Mouse (Mus musculus) spleen, adult 2 months (tissue): ENCODE results near the gene Wipf1. TPM values are rescaled to one million over a fixed set of nuclear protein-coding genes. Genes with fewer than 3 reads are reported as not detected.

Source experiments
- DNase-seq, 2 experiments: peaks; one replicate each; pipeline versions ENCODE4 v3.0.0 to v3.0.0-alpha.2; 2012 to 2021; ENCODE audit warnings: low spot score in 2 of 2, low read depth in 1 of 2
- H3K27ac ChIP-seq: fragments of 200-500 bp; 2 replicates; pipeline ENCODE4 v1.5.1; 2012; ENCODE audit warnings: low read length, inconsistent platforms; ENCODE audit not compliant: insufficient read depth
- H3K27me3 ChIP-seq: fragments of 200-500 bp; 2 replicates; pipeline ENCODE4 v1.6.1; 2012; ENCODE audit warnings: mild to moderate bottlenecking, moderate library complexity, low read length, inconsistent platforms; ENCODE audit not compliant: control insufficient read depth, insufficient read depth
- H3K36me3 ChIP-seq: fragments of 200-500 bp; 2 replicates; pipeline ENCODE4 v1.6.1; 2012; ENCODE audit warnings: mild to moderate bottlenecking, low read length, inconsistent platforms; ENCODE audit not compliant: control insufficient read depth, insufficient read depth
- H3K4me1 ChIP-seq: fragments of 200-500 bp; 2 replicates; pipeline ENCODE4 v1.6.1; 2011; ENCODE audit warnings: inconsistent platforms; ENCODE audit not compliant: control insufficient read depth, insufficient read depth, insufficient read length
- H3K4me3 ChIP-seq: fragments of 200-500 bp; 2 replicates; pipeline ENCODE4 v1.5.1; 2011; ENCODE audit warnings: mild to moderate bottlenecking, inconsistent platforms; ENCODE audit not compliant: insufficient read depth, insufficient read length; ENCODE audit errors: extremely low read depth
- CTCF ChIP-seq: fragments of 200-500 bp; IDR thresholded peaks from 2 replicates; pipeline ENCODE4 v1.5.1; 2011; ENCODE audit warnings: mild to moderate bottlenecking, inconsistent platforms; ENCODE audit not compliant: insufficient read depth, insufficient read length, insufficient replicate concordance; ENCODE audit errors: extremely low read depth
- POLR2A ChIP-seq: fragments of 200-500 bp; IDR thresholded peaks from 2 replicates; pipeline ENCODE4 v1.6.1; 2011; ENCODE audit warnings: low read depth, low read length, inconsistent platforms
- WGBS: fragments of 180-500 bp; shearing (Covaris S2); methylation state at CpG from one replicate; pipeline ENCODE4 v1.1.7; 2018; 5-methylcytosine and 5-hydroxymethylcytosine counted together
- polyA plus RNA-seq: library from polyadenylated mRNA; depleted of rRNA; stranded (reverse); fragments of >200 nt; gene quantifications from 2 replicates; pipeline ENCODE4 v1.2.3, GENCODE M21; 2012

Gene Wipf1
- polyA plus RNA-seq, 1 experiment: 58.7 TPM

DNA sequence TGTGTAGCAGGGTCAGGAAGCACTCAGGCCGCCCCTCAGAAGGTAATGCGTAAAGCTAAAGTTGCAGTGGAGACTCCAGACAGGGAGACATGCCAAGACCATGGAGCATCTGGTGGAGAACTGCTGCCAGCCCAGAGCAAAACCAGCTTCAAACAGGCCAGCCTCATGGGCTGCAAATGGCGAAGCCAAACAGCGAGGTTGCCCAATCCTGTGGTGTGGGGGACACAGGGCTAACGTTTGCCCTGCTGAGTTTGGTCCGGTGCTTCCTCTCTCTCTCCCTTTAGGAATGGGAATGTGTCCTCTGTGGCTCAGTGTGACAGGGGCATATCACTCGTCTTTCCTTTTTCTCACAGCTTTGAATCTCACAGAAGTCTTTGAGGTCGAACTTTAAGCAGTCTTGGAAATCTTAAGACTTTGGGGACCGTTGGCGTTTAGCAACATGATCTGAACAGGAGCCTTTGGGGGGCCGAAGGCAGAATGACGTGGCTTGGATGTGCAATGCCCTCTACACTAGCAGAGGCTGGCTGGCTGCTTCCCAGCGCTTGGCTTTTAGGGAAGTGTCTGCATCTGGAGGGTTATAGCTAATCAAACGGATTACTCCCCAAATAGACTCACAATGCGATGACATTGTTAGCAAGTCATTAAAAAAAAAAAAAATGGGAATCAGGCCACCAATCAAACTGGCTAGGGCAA is 6.7 kb upstream of the Wipf1 start:
- Histone ChIP-seq H3K4me1 (peaks cover 6% of the 10 kb centered on the region; the same call in 1 of the 2 replicates), H3K36me3 (no peaks in the 10 kb centered on the region), H3K27me3 (no peaks in the 10 kb centered on the region), H3K27ac (no peak overlapping the region), H3K4me3 (no peak overlapping the region)
- WGBS: 83% methylated on average over 15 of the region's 15 CpGs
- TF ChIP-seq POLR2A: no peak
- TF ChIP-seq CTCF: no peak
- no peak for DNase-seq

DNA sequence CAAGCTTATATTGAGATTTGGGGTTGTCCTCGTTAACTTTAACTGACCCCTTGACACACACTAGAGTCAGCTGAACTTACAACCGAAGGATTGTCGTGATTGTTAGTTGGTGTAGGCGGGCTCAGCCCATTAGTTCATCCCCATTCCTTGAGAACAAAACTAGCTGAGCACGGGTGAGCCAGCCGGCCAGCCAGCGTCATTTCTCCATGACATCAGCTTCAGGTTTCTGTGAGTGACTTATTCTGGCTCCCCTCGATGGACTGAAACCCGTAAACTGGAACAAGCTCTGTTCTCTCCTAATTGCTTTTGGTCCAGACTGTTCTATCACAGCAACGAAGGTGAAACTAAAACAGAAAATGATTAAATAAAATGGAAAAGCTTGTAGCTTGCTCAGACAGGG is 5.2 kb upstream of the Wipf1 start:
- Histone ChIP-seq H3K4me1 (0 out of 2 replicates have a peak, but pooled peaks cover 2% of the 10 kb centered on the region), H3K36me3 (no peaks in the 10 kb centered on the region), H3K27me3 (peaks cover under 1% of the 10 kb centered on the region), H3K27ac (no peak overlapping the region), H3K4me3 (no peak overlapping the region)
- DNase-seq: no peak
- TF ChIP-seq CTCF (no peak), POLR2A (no peak)
- 90% methylated on average over 10 of the region's 10 CpGs for WGBS

DNA sequence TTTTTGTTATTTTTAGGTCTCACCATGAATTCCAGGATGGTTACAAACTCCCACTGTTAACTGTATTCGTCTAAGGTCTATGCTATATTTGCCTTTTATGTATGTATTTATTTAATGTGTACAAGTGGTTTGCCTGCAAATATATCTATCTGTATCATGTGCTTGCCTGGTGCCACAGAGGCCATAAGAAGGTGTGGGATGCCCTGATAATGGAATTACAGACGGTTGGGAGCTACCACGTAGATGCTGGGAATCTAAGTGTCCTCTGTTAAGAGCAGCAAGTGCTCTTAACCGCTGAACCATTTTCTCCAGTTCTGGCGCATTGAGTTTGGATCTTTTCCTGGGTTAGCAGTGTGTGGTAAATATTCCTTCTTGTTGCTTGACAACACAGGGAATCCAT is 953 bp upstream of the Wipf1 start:
- 89% methylated on average over 5 of the region's 5 CpGs for WGBS
- no peaks in the 10 kb centered on the region for H3K36me3 ChIP-seq
- H3K4me1 ChIP-seq: peaks cover 2% of the 10 kb centered on the region; the same call in 1 of the 2 replicates
- peaks cover 11% of the 10 kb centered on the region for H3K27me3 ChIP-seq
- H3K4me3 ChIP-seq: no peak overlapping the region
- TF ChIP-seq POLR2A (no peak), CTCF (no peak)
- H3K27ac ChIP-seq: no peak overlapping the region
- no peak for DNase-seq

DNA sequence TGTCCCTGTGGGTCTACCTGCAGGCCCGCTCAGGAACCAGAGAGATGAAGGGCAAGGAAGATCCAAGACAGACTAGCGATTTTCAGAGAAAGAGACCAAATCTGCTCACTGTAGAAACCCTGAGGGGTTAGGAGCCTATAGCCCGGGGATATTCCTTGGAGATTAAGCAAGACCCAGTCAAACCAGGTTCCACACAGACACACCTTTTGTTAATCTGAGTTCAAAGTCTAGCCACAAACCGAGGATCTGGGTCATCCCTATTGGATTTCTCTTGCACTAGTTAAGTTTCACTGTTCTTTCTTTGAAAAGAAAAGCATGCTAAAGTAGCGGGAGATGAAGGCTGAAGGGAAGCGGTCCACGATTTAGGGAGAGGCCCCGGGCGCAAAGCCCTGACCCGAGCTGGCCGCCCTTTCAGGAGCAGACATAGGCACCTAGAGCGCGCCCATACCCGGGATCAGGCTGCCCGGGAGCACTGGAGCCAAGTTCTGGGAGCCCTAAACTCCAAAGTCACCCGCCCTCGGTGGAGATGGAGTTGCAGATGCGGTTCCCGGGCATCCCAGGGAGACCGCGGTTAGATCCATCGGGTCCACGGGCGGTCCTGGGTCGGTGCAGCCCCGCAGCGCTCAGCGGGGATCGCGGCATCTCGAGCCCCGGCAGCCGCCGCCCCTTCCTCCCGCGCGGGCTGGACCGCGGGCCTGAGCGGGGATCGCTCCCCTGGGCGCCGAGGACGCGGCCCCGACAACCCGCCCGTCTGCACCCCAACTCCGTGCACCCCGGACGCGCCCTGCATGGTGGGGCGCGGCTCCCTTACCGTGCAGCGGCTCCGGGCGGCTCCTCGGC is 798 bp downstream of the Wipf1 start:
- DNase-seq: no peak
- H3K27ac ChIP-seq: peak overlapping the region; percentile 53
- 10% methylated on average over 54 of the region's 59 CpGs for WGBS

DNA sequence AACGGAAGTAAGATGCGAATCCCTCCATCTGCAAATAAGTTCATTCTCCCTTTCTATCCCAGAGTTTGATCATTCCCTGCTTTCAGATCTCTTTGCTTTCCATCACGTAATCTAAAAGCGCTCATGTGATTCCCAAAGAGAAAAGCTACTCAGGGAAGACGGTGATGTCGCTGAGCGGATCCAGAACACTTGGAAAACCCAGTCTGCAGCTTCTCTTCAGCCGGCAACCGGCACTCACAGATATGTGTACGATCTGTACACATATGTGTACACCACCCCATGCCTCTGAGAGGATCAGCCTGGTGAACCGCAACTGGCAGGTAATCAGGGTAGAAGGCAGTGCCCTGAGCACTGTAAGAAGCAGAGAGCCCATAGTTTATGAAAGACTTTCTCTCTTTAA is 1.6 kb downstream of the Wipf1 start:
- Histone ChIP-seq H3K4me3 (no peak overlapping the region), H3K36me3 (no peaks in the 10 kb centered on the region), H3K27me3 (peaks cover 11% of the 10 kb centered on the region), H3K27ac (no peak overlapping the region), H3K4me1 (peaks cover 2% of the 10 kb centered on the region; the same call in 1 of the 2 replicates)
- TF ChIP-seq CTCF: no peak
- no peak for TF ChIP-seq POLR2A
- no peak for DNase-seq
- WGBS: 91% methylated on average over 11 of the region's 11 CpGs

More for the DNA sequence above, 798 bp downstream of the Wipf1 start:
- Histone ChIP-seq H3K27me3 (peaks cover 11% of the 10 kb centered on the region), H3K4me3 (peak overlapping the region; percentile 60), H3K4me1 (peaks cover 2% of the 10 kb centered on the region; the same call in 1 of the 2 replicates), H3K36me3 (no peaks in the 10 kb centered on the region)
- no peak for TF ChIP-seq CTCF
- TF ChIP-seq POLR2A: no peak

DNA sequence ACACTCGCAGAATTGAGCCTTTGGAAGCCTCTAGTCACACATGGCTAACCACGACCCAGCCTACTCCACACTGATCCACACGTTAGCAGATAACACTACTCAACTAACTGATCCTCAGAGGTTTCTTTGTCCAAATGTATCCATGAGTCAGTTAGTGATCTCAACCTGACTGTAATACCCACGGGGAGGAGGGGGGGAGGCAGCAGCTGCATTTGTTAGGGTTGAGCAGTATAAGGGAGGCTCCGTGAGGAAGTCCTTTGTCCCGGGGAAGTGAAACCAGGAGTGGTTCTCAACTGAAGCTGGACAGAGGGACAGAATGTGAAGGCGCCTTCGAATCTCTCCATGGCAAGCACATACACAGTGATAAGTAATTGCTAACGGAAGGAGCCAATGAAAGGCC is 2.8 kb downstream of the Wipf1 start:
- H3K4me3 ChIP-seq: no peak overlapping the region
- WGBS: 50% methylated on average over 9 of the region's 9 CpGs

More for the DNA sequence above, 2.8 kb downstream of the Wipf1 start:
- TF ChIP-seq CTCF: no peak
- TF ChIP-seq POLR2A: no peak
- Histone ChIP-seq H3K27me3 (peaks cover 11% of the 10 kb centered on the region), H3K36me3 (no peaks in the 10 kb centered on the region), H3K27ac (0 out of 2 replicates have a peak overlapping the region, but pooled peaks have one; percentile 0), H3K4me1 (peaks cover 2% of the 10 kb centered on the region; the same call in 1 of the 2 replicates)
- DNase-seq: no peak
